Mouse (Mus musculus) Patski (cell line): ENCODE data around the gene Efcab5. TPM values are rescaled to one million over a fixed set of nuclear protein-coding genes. Genes with fewer than 3 reads are reported as not detected.
"Not testable (repeated sequence)": the region's sequence is repeated elsewhere in the genome, so short reads cannot be mapped to it uniquely, and the experiment has no call there.

Experiments used
- ATAC-seq: fragments of 100-300 bp; one replicate; pipeline ENCODE4 v1.8.0; 2021
- CTCF ChIA-PET: fragments of 350-600 bp; sonication (Branson Sonifier 250); formaldehyde crosslinking; loops from one replicate; lab custom pipeline; 2022; ENCODE audit warnings: inconsistent platforms; lab: Charles Lee
- POLR2A ChIA-PET: fragments of 350-600 bp; sonication (Branson Sonifier 250); formaldehyde crosslinking; loops from one replicate; lab custom pipeline; 2022; ENCODE audit warnings: antibody characterized with exemption, inconsistent platforms; lab: Charles Lee
- DNase-seq: peaks from one replicate; pipeline ENCODE4 v3.0.0-alpha.2; 2011; ENCODE audit warnings: low read depth, low spot score
- H3K27me3 ChIP-seq: fragments of 371-371 bp; one replicate; pipeline ENCODE4 v1.5.1; 2021
- CTCF ChIP-seq: fragments of 100-300 bp; IDR thresholded peaks from one replicate; pipeline ENCODE4 v1.5.1; 2021
- in situ Hi-C: fragments of 300-500 bp; cut with MboI; formaldehyde crosslinking; loops from 3 replicates; pipeline ENCODE4 v1.11.1; 2018; ENCODE audit warnings: low pct_unique_long_range_greater_than_20kb, mixed read lengths
- polyA plus RNA-seq: library from polyadenylated mRNA; unstranded; gene quantifications from one replicate; pipeline ENCODE4 v1.2.3, GENCODE M21; 2021

The Efcab5 gene
- polyA plus RNA-seq, 1 experiment from 2014 or later, result 0.23 TPM

GRCm38 (mm10) chr11:77078273-77079134 is 110.3 kb downstream of the Efcab5 start, which contains the start of gene Nsrp1:
Nsrp1 (minus strand) TSS chr11:77078435.
- TF ChIP-seq CTCF, result no peak
- DNase-seq (peak; percentile 58), ATAC-seq (peak; percentile 87)
- in situ Hi-C loops, result no loop called here
- CTCF ChIA-PET, result no interaction called here
- peaks cover 19% of the 10 kb centered on the region for H3K27me3 ChIP-seq
- POLR2A ChIA-PET, result interaction anchor here (1.0 kb wide), 1 partner anchor 411 kb away, joined by 10 read pairs; no protein-coding TSS in a partner anchor

GRCm38 (mm10) chr11:77077792-77078191 is 111.0 kb downstream of the Efcab5 start:
- H3K27me3 ChIP-seq, result peaks cover 15% of the 10 kb centered on the region

GRCm38 (mm10) chr11:77077331-77077730 is 111.4 kb downstream of the Efcab5 start:
- ATAC-seq, DNase-seq, CTCF ChIA-PET, in situ Hi-C loops: not testable (repeated sequence)
- peaks cover 12% of the 10 kb centered on the region for H3K27me3 ChIP-seq
- POLR2A ChIA-PET, result interaction anchor here (1.0 kb wide), 1 partner anchor 410 kb away, joined by 10 read pairs; no protein-coding TSS in a partner anchor

More at GRCm38 (mm10) chr11:77077792-77078191, 111.0 kb downstream of the Efcab5 start:
- in situ Hi-C loops, result no loop called here
- ChIA-PET CTCF (no interaction called here), POLR2A (interaction anchor here (1.0 kb wide), 1 partner anchor 410 kb away, joined by 10 read pairs; no protein-coding TSS in a partner anchor)
- no peak for ATAC-seq
- no peak for DNase-seq
- no peak for TF ChIP-seq CTCF

GRCm38 (mm10) chr11:77070721-77071120 is 118.0 kb downstream of the Efcab5 start:
- ATAC-seq, result no peak
- DNase-seq, result no peak
- peak; percentile 62 for TF ChIP-seq CTCF
- H3K27me3 ChIP-seq, result no peaks in the 10 kb centered on the region
- CTCF ChIA-PET, result interaction anchor here (0.6 to 1.6 kb wide), 9 partner anchors 11 to 83 kb away, joined by 3 to 7 read pairs (median 4); no protein-coding TSS in a partner anchor
- POLR2A ChIA-PET, result interaction anchor here (0.6 to 0.7 kb wide), 2 partner anchors 12 to 27 kb away, joined by 3 read pairs; no protein-coding TSS in a partner anchor
- in situ Hi-C loops, result no loop called here

GRCm38 (mm10) chr11:77068825-77069224 is 119.9 kb downstream of the Efcab5 start:
- no peak for TF ChIP-seq CTCF
- ChIA-PET POLR2A (interaction anchor here (0.6 kb wide), 1 partner anchor 12 kb away, joined by 3 read pairs; no protein-coding TSS in a partner anchor), CTCF (interaction anchor here (0.7 to 1.0 kb wide), 2 partner anchors 15 to 24 kb away, joined by 3 read pairs; no protein-coding TSS in a partner anchor)

GRCm38 (mm10) chr11:77063406-77063805 is 125.4 kb downstream of the Efcab5 start:
- ChIA-PET POLR2A (no interaction called here), CTCF (no interaction called here)
- ATAC-seq (no peak), DNase-seq (no peak)
- in situ Hi-C loops, result no loop called here
- H3K27me3 ChIP-seq, result no peaks in the 10 kb centered on the region
- TF ChIP-seq CTCF, result no peak

More at GRCm38 (mm10) chr11:77068825-77069224, 119.9 kb downstream of the Efcab5 start:
- in situ Hi-C loops, result no loop called here
- H3K27me3 ChIP-seq, result no peaks in the 10 kb centered on the region
- ATAC-seq, result no peak
- DNase-seq, result no peak

- no peak for DNase-seq
- CTCF ChIA-PET, result no interaction called here
- POLR2A ChIA-PET, result no interaction called here
These were observed 126.8 kb downstream of the Efcab5 start for GRCm38 (mm10) chr11:77061951-77062350.

GRCm38 (mm10) chr11:77042816-77043215 is 146.0 kb downstream of the Efcab5 start:
- ChIA-PET POLR2A (no interaction called here), CTCF (no interaction called here)
- no peak for DNase-seq
- TF ChIP-seq CTCF, result no peak
- H3K27me3 ChIP-seq, result no peaks in the 10 kb centered on the region
- in situ Hi-C loops, result no loop called here
- ATAC-seq, result no peak

More at GRCm38 (mm10) chr11:77061951-77062350, 126.8 kb downstream of the Efcab5 start:
- no peak for ATAC-seq
- in situ Hi-C loops, result no loop called here
- no peaks in the 10 kb centered on the region for H3K27me3 ChIP-seq
- TF ChIP-seq CTCF, result no peak

GRCm38 (mm10) chr11:77041891-77042290 is 146.9 kb downstream of the Efcab5 start:
- no peak for ATAC-seq
- in situ Hi-C loops, result no loop called here
- ChIA-PET POLR2A (no interaction called here), CTCF (no interaction called here)
- H3K27me3 ChIP-seq, result no peaks in the 10 kb centered on the region
- DNase-seq, result no peak
- no peak for TF ChIP-seq CTCF

Other genes starting within 250 kb of the Efcab5 start
- 0.13 TPM for gene Slc6a4, start 190.4 kb downstream of the Efcab5 start, polyA plus RNA-seq
- gene Nsrp1, start 110.5 kb downstream of the Efcab5 start, polyA plus RNA-seq, result 33.8 TPM
- gene Ssh2, start 27.3 kb upstream of the Efcab5 start, polyA plus RNA-seq, result 6.5 TPM